Mouse (Mus musculus) liver, adult 2 months (tissue): ENCODE data around the gene Prcd.

Source experiments
- CTCF ChIP-seq: fragments of 200-500 bp; IDR thresholded peaks from 2 replicates; pipeline ENCODE4 v1.5.1; 2011; ENCODE audit warnings: low read depth, low read length, control low read depth
- POLR2A ChIP-seq: fragments of 200-500 bp; IDR thresholded peaks from 2 replicates; pipeline ENCODE4 v1.6.1; 2011; ENCODE audit warnings: low read length, control low read depth; ENCODE audit not compliant: insufficient read depth; ENCODE audit errors: extremely low read depth

GRCm38 (mm10) chr11:116646136-116646535 is 7.2 kb upstream of the Prcd start:
- TF ChIP-seq CTCF = no peak
- no peak for TF ChIP-seq POLR2A
